Mouse (Mus musculus): ENCODE results near the gene Gm8773. TPM values are rescaled to one million over a fixed set of nuclear protein-coding genes. Genes with fewer than 3 reads are reported as not detected.

Gm8773 gene
- polyA plus RNA-seq (2016; fragmentation: Nextera tagmentation; extraction: Ambion mirVana), result 5.6 and 5.7 TPM in 2 replicates

- no peaks in the 10 kb centered on the region for H3K36me3 ChIP-seq (replicated peaks)
- peak within 1 kb of the TSS; percentile 51 for H3K4me3 ChIP-seq (replicated peaks)
- 3% methylated on average over 24 of the region's 24 CpGs for WGBS
- peak within 1 kb of the TSS; percentile 65 for H3K9ac ChIP-seq
- H3K27ac ChIP-seq, result no peak within 1 kb of the TSS
- H3K9me3 ChIP-seq, result no peaks in the 10 kb centered on the region
- H3K4me2 ChIP-seq, result peak within 1 kb of the TSS; percentile 79
- H3K4me1 ChIP-seq, result no peaks in the 10 kb centered on the region; the same call in 1 of the 2 replicates
- peak; percentile 88 for ATAC-seq (ENCODE audit: low FRiP score)
- peaks cover 15% of the 10 kb centered on the region for H3K27me3 ChIP-seq
These were observed at the start of gene Gm8773 for GRCm38 (mm10) chr5:5573749-5574317. Gm8773 (plus strand) TSS chr5:5573799.

GRCm38 (mm10) chr5:5533656-5534420, 39.8 kb upstream of the Gm8773 start:
- Histone ChIP-seq H3K27ac (no peak overlapping the region), H3K4me1 (no peaks in the 10 kb centered on the region), H3K27me3 (no peaks in the 10 kb centered on the region), H3K4me2 (no peak overlapping the region), H3K4me3 (replicated peaks) (no peak overlapping the region), H3K9me3 (0 out of 2 replicates have a peak, but pooled peaks cover 4% of the 10 kb centered on the region), H3K9ac (no peak overlapping the region), H3K36me3 (replicated peaks) (peaks cover 8% of the 10 kb centered on the region)
- no peak for ATAC-seq (ENCODE audit: low FRiP score)
- 92% methylated on average over 3 of the region's 3 CpGs for WGBS

- no peak overlapping the region for H3K4me3 ChIP-seq (replicated peaks)
- H3K4me1 ChIP-seq, result no peaks in the 10 kb centered on the region
- no peak overlapping the region for H3K4me2 ChIP-seq
- H3K9ac ChIP-seq, result no peak overlapping the region
- H3K27me3 ChIP-seq, result no peaks in the 10 kb centered on the region
- H3K27ac ChIP-seq, result no peak overlapping the region
- 83% methylated on average over 1 of the region's 1 CpGs for WGBS
- peaks cover 20% of the 10 kb centered on the region for H3K36me3 ChIP-seq (replicated peaks)
- 0 out of 2 replicates have a peak, but pooled peaks cover 4% of the 10 kb centered on the region for H3K9me3 ChIP-seq
- no peak for ATAC-seq (ENCODE audit: low FRiP score)
These were observed 37.5 kb upstream of the Gm8773 start for GRCm38 (mm10) chr5:5536131-5536530.

GRCm38 (mm10) chr5:5539771-5540170, 33.8 kb upstream of the Gm8773 start:
- Histone ChIP-seq H3K4me1 (no peaks in the 10 kb centered on the region), H3K27me3 (no peaks in the 10 kb centered on the region), H3K27ac (no peak overlapping the region), H3K4me2 (no peak overlapping the region), H3K9ac (no peak overlapping the region), H3K36me3 (replicated peaks) (peaks cover 47% of the 10 kb centered on the region), H3K9me3 (0 out of 2 replicates have a peak, but pooled peaks cover 4% of the 10 kb centered on the region), H3K4me3 (replicated peaks) (no peak overlapping the region)
- WGBS, result 76% methylated on average over 3 of the region's 3 CpGs
- no peak for ATAC-seq (ENCODE audit: low FRiP score)

- Histone ChIP-seq H3K4me2 (no peak overlapping the region), H3K4me1 (no peaks in the 10 kb centered on the region), H3K4me3 (replicated peaks) (no peak overlapping the region), H3K9ac (no peak overlapping the region), H3K9me3 (0 out of 2 replicates have a peak, but pooled peaks cover 4% of the 10 kb centered on the region), H3K27me3 (no peaks in the 10 kb centered on the region), H3K27ac (no peak overlapping the region), H3K36me3 (replicated peaks) (peaks cover 48% of the 10 kb centered on the region)
- 61% methylated on average over 3 of the region's 3 CpGs for whole genome bisulfite sequencing
- ATAC-seq (ENCODE audit: low FRiP score), result no peak
These were observed 33.2 kb upstream of the Gm8773 start for GRCm38 (mm10) chr5:5540385-5540784.

GRCm38 (mm10) chr5:5551110-5551509, 22.5 kb upstream of the Gm8773 start:
- ATAC-seq (ENCODE audit: low FRiP score), result no peak
- 86% methylated on average over 1 of the region's 1 CpGs for WGBS
- H3K36me3 ChIP-seq (replicated peaks), result peaks cover 48% of the 10 kb centered on the region

GRCm38 (mm10) chr5:5559079-5559740, 14.4 kb upstream of the Gm8773 start, which contains the start of gene Gtpbp10:
Gtpbp10 (minus strand) TSS chr5:5559538.
- H3K4me3 ChIP-seq (replicated peaks), result peak within 1 kb of the TSS; percentile 69
- H3K9me3 ChIP-seq, result no peaks in the 10 kb centered on the region
- peaks cover 7% of the 10 kb centered on the region for H3K36me3 ChIP-seq (replicated peaks)
- peak within 1 kb of the TSS; percentile 61 for H3K4me2 ChIP-seq
- peak within 1 kb of the TSS; percentile 66 for H3K9ac ChIP-seq
- H3K27ac ChIP-seq, result peak within 1 kb of the TSS; percentile 71
- 0 out of 2 replicates have a peak, but pooled peaks cover 5% of the 10 kb centered on the region for H3K27me3 ChIP-seq
- WGBS, result under 1% methylated on average over 43 of the region's 43 CpGs
- peaks cover 11% of the 10 kb centered on the region for H3K4me1 ChIP-seq
- peak; percentile 99 for ATAC-seq (ENCODE audit: low FRiP score)

More at GRCm38 (mm10) chr5:5551110-5551509, 22.5 kb upstream of the Gm8773 start:
- H3K27ac ChIP-seq, result no peak overlapping the region
- H3K9ac ChIP-seq, result no peak overlapping the region
- H3K9me3 ChIP-seq, result no peaks in the 10 kb centered on the region
- H3K4me3 ChIP-seq (replicated peaks), result no peak overlapping the region
- H3K4me1 ChIP-seq, result no peaks in the 10 kb centered on the region
- H3K27me3 ChIP-seq, result no peaks in the 10 kb centered on the region
- no peak overlapping the region for H3K4me2 ChIP-seq

- Histone ChIP-seq H3K9ac (peak overlapping the region; percentile 66), H3K9me3 (no peaks in the 10 kb centered on the region), H3K4me2 (peak overlapping the region; percentile 61), H3K27me3 (0 out of 2 replicates have a peak, but pooled peaks cover 5% of the 10 kb centered on the region), H3K4me1 (peaks cover 11% of the 10 kb centered on the region), H3K4me3 (replicated peaks) (peak overlapping the region; percentile 69), H3K27ac (peak overlapping the region; percentile 71; the same call in 1 of the 2 replicates), H3K36me3 (replicated peaks) (peaks cover 1% of the 10 kb centered on the region)
- 49% methylated on average over 8 of the region's 8 CpGs for WGBS
- ATAC-seq (ENCODE audit: low FRiP score), result no peak
These were observed 13.8 kb upstream of the Gm8773 start for GRCm38 (mm10) chr5:5559798-5560197.

GRCm38 (mm10) chr5:5561041-5561706, 12.4 kb upstream of the Gm8773 start:
- H3K27ac ChIP-seq, result no peak overlapping the region
- no peak overlapping the region for H3K4me2 ChIP-seq
- H3K4me3 ChIP-seq (replicated peaks), result no peak overlapping the region
- peaks cover 11% of the 10 kb centered on the region for H3K4me1 ChIP-seq
- no peak for ATAC-seq (ENCODE audit: low FRiP score)
- no peaks in the 10 kb centered on the region for H3K36me3 ChIP-seq (replicated peaks)
- H3K9ac ChIP-seq, result no peak overlapping the region
- 77% methylated on average over 4 of the region's 4 CpGs for WGBS
- 0 out of 2 replicates have a peak, but pooled peaks cover 5% of the 10 kb centered on the region for H3K27me3 ChIP-seq
- no peaks in the 10 kb centered on the region for H3K9me3 ChIP-seq

- Histone ChIP-seq H3K27ac (no peak overlapping the region), H3K27me3 (0 out of 2 replicates have a peak, but pooled peaks cover 5% of the 10 kb centered on the region), H3K36me3 (replicated peaks) (no peaks in the 10 kb centered on the region), H3K9me3 (no peaks in the 10 kb centered on the region), H3K4me2 (no peak overlapping the region), H3K4me3 (replicated peaks) (no peak overlapping the region), H3K9ac (no peak overlapping the region), H3K4me1 (peaks cover 11% of the 10 kb centered on the region)
- no peak for ATAC-seq (ENCODE audit: low FRiP score)
- 80% methylated on average over 3 of the region's 3 CpGs for WGBS
These were observed 11.2 kb upstream of the Gm8773 start for GRCm38 (mm10) chr5:5562435-5562834.

- Histone ChIP-seq H3K4me2 (no peak overlapping the region), H3K9me3 (no peaks in the 10 kb centered on the region), H3K9ac (no peak overlapping the region), H3K4me1 (no peaks in the 10 kb centered on the region), H3K4me3 (replicated peaks) (no peak overlapping the region), H3K36me3 (replicated peaks) (no peaks in the 10 kb centered on the region), H3K27me3 (no peaks in the 10 kb centered on the region), H3K27ac (no peak overlapping the region)
- no peak for ATAC-seq (ENCODE audit: low FRiP score)
- 84% methylated on average over 3 of the region's 3 CpGs for WGBS
These were observed 14.1 kb downstream of the Gm8773 start for GRCm38 (mm10) chr5:5587686-5588085.

GRCm38 (mm10) chr5:5610540-5610939, 36.9 kb downstream of the Gm8773 start:
- ATAC-seq (ENCODE audit: low FRiP score), result no peak
- H3K4me2 ChIP-seq, result no peak overlapping the region
- H3K9ac ChIP-seq, result no peak overlapping the region
- no peak overlapping the region for H3K4me3 ChIP-seq (replicated peaks)
- no peak overlapping the region for H3K27ac ChIP-seq
- 58% methylated on average over 3 of the region's 3 CpGs for WGBS
- H3K36me3 ChIP-seq (replicated peaks), result no peaks in the 10 kb centered on the region
- H3K27me3 ChIP-seq, result no peaks in the 10 kb centered on the region
- no peaks in the 10 kb centered on the region for H3K9me3 ChIP-seq
- no peaks in the 10 kb centered on the region for H3K4me1 ChIP-seq

Measured in forebrain, embryonic 12.5 days (tissue).